Mouse (Mus musculus) NIH3T3 (cell line): ENCODE measurements around the gene 4930579F01Rik.

Source experiments
- DNase-seq: peaks from one replicate; pipeline ENCODE4 v3.0.0-alpha.2; 2012; ENCODE audit warnings: low read depth

Gene 4930579F01Rik

GRCm38 (mm10) chr3:138193683-138194302 is at the start of gene 4930579F01Rik:
Gene 4930579F01Rik (minus strand): TSS chr3:138193825.
- no peak for DNase-seq

- no peak for DNase-seq
These were observed 49.3 kb upstream of the 4930579F01Rik start for GRCm38 (mm10) chr3:138242933-138243332.

- no peak for DNase-seq
These were observed 48.5 kb upstream of the 4930579F01Rik start for GRCm38 (mm10) chr3:138242021-138242726.

GRCm38 (mm10) chr3:138241371-138241770 is 47.7 kb upstream of the 4930579F01Rik start:
- DNase-seq: no peak

- no peak for DNase-seq
These were observed 47.3 kb upstream of the 4930579F01Rik start for GRCm38 (mm10) chr3:138240942-138241341.

- peak; percentile 56 for DNase-seq
These were observed 46.8 kb upstream of the 4930579F01Rik start for GRCm38 (mm10) chr3:138240411-138240810.

- no peak for DNase-seq
These were observed 45.8 kb upstream of the 4930579F01Rik start for GRCm38 (mm10) chr3:138239461-138239860.

GRCm38 (mm10) chr3:138238046-138238445 is 44.4 kb upstream of the 4930579F01Rik start:
- no peak for DNase-seq

- no peak for DNase-seq
These were observed 43.0 kb upstream of the 4930579F01Rik start for GRCm38 (mm10) chr3:138236546-138237163.

- DNase-seq: no peak
These were observed 37.9 kb upstream of the 4930579F01Rik start for GRCm38 (mm10) chr3:138231531-138231930.

- no peak for DNase-seq
These were observed 36.6 kb upstream of the 4930579F01Rik start for GRCm38 (mm10) chr3:138230266-138230665.

GRCm38 (mm10) chr3:138229448-138229847 is 35.8 kb upstream of the 4930579F01Rik start:
- DNase-seq: no peak

GRCm38 (mm10) chr3:138227782-138228181 is 34.2 kb upstream of the 4930579F01Rik start:
- DNase-seq: no peak

- no peak for DNase-seq
These were observed 33.5 kb upstream of the 4930579F01Rik start for GRCm38 (mm10) chr3:138227082-138227481.

GRCm38 (mm10) chr3:138226476-138226875 is 32.9 kb upstream of the 4930579F01Rik start:
- no peak for DNase-seq

- no peak for DNase-seq
These were observed 32.2 kb upstream of the 4930579F01Rik start for GRCm38 (mm10) chr3:138225853-138226252.

GRCm38 (mm10) chr3:138225331-138225730 is 31.7 kb upstream of the 4930579F01Rik start:
- DNase-seq: no peak

- no peak for DNase-seq
These were observed 30.8 kb upstream of the 4930579F01Rik start for GRCm38 (mm10) chr3:138224363-138224954.

GRCm38 (mm10) chr3:138222952-138223351 is 29.3 kb upstream of the 4930579F01Rik start:
- DNase-seq: peak; percentile 86

- DNase-seq: no peak
These were observed 28.9 kb upstream of the 4930579F01Rik start for GRCm38 (mm10) chr3:138222511-138222910.

- no peak for DNase-seq
These were observed 27.5 kb upstream of the 4930579F01Rik start for GRCm38 (mm10) chr3:138221116-138221515.

- DNase-seq: peak; percentile 80
These were observed 24.1 kb upstream of the 4930579F01Rik start, which contains the start of gene Adh7 for GRCm38 (mm10) chr3:138217631-138218264. Gene Adh7 (plus strand): TSS chr3:138217760.
